Mouse (Mus musculus): ENCODE measurements around the gene Tfr2. TPM values are rescaled to one million over a fixed set of nuclear protein-coding genes. Genes with fewer than 3 reads are reported as not detected.
A peak's percentile ranks its signal among the peaks of the same experiment; 100 is the strongest.

Tfr2 gene
- total RNA-seq, 2 experiments from 2014 or later, result 16.7 to 20.2 TPM

DNA sequence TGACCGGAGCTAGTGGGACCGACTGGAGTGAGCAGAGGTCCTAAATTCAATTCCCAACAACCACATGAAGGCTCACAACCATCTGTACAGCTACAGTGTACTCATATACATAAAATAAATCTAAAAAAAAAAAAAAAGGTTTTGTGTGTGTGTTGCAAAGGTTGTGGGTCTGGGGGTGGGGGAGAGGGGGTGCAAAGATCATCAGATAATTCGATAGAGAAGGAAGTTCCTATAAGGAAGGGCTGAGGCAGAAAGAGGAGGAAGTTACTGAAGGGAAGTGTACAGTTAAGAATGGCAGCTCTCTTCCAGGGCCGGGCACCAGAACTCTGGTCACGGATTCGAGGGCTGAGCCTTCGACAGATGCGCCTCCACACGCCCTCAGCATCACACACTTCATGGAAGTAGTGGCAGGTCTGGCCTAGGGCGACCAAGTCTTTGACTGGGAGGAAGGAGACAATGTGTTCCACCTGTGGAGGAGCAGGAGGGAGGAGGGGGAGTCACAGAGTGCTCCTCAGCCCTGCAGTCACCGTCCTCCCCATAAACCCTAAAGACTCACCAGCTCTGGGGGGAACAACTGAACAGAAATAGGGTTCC is 54.4 kb downstream of the Tfr2 start:
- Histone ChIP-seq H3K4me3 (no peak overlapping the region), H3K27ac (no peak overlapping the region)
- no peak for DNase-seq (ENCODE audit: low spot score in 2 of 2)
- no peak for TF ChIP-seq CTCF (conservative IDR thresholded peaks at IDR 0.05)

DNA sequence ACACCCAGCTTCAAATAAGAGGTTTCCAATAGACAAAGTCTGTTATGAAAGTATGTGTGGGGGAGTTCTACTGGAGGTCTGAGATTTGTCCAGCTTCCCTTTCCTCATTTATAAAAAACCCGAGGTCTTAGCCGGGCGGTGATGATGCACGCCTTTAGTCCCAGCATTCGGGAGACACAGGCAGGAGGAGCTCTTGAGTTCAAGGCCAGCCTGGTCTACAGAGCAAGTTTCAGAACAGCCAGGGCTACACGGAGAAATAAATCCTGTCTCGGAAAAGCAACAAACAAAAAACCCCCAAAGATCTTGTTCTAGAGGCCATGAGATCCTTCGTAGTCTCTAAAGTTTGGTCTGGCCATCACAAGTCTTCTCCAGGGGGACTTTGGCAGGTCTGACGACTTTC is 58.4 kb downstream of the Tfr2 start:
- H3K4me3 ChIP-seq, result peak overlapping the region; percentile 77
- TF ChIP-seq CTCF (conservative IDR thresholded peaks at IDR 0.05), result no peak; the same call in 1 of the 2 replicates

DNA sequence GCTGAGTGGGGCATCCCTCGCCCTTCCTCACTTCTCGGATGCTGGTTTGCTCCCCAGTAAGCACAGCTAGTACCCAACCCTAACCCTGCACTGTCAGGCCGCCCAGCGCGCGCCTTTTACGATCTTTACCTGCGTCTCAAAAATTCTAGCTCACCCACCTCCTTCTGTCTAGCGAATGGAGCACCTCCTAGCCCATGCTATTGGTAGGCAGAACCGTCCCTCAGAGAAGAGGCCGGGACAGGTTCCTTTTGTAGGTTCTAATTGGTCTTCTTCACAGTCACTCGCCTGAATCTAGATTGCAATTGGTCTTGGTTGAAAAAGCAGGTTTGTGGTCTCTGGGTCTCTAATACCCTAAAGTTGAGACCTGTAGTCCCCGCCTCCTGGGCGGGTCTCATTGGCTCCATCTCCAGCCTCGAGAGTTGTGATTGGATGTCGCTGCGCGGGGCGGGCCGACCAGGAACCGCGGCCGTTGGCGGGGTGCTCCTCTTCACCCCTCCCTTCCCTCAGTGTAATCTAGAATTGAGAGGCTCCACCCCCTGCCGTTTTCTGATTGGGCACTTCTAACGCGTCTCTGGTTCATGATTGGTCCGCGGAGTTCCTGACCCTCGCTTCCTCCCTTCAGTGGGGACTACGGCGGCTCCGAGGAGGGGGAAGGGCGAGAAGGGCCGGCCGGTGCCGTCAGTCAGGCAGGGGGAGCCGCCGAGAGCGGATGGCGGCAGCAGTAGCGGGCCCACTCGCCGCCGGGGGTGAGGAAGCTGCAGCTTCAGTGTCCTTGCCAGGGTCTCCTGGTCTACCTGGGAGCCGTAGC is 59.1 kb downstream of the Tfr2 start, which contains the start of the genes Fbxo24, Lrch4 and Gm20605:
TSS of gene Fbxo24 (minus strand) at position 505 of the 808 bp plus-strand sequence.
TSS of gene Lrch4 (plus strand) at position 624 of the 808 bp plus-strand sequence.
TSS of gene Gm20605 (plus strand) at position 678 of the 808 bp plus-strand sequence.
- Histone ChIP-seq H3K27ac (peak within 1 kb of the TSS; percentile 98), H3K4me3 (peak within 1 kb of the TSS; percentile 94)
- 0 out of 2 replicates have a peak, but pooled peaks have one; percentile 11 for TF ChIP-seq CTCF (conservative IDR thresholded peaks at IDR 0.05)
- DNase-seq (ENCODE audit: low spot score in 2 of 2), result peak; percentile 97 to 100

More for the DNA sequence above, 58.4 kb downstream of the Tfr2 start:
- peak overlapping the region; percentile 98 for H3K27ac ChIP-seq
- DNase-seq (ENCODE audit: low spot score in 2 of 2), result no peak

DNA sequence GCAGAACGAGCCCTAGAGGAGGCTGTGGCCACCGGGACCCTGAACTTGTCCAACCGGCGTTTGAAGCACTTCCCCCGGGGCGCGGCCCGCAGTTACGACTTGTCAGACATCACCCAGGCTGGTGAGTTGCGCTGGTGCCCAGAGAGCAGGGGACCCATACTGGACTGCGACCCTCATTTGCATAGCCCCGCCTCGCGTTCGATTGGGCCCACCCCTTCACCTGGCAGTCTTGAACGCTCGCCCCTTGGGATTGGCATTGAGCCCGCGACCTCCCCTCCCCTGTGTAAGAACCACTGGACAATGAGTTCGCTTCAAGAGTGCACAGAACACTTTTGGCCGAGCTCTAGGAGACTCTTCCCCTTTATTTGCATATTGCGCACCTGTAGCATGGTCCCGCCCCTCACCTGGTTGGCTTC is 59.7 kb downstream of the Tfr2 start:
- peak overlapping the region; percentile 94 for H3K4me3 ChIP-seq
- DNase-seq (ENCODE audit: low spot score in 2 of 2), result peak in 1 of 2 experiments; percentile 37
- H3K27ac ChIP-seq, result peak overlapping the region; percentile 94
- no peak for TF ChIP-seq CTCF (conservative IDR thresholded peaks at IDR 0.05)

DNA sequence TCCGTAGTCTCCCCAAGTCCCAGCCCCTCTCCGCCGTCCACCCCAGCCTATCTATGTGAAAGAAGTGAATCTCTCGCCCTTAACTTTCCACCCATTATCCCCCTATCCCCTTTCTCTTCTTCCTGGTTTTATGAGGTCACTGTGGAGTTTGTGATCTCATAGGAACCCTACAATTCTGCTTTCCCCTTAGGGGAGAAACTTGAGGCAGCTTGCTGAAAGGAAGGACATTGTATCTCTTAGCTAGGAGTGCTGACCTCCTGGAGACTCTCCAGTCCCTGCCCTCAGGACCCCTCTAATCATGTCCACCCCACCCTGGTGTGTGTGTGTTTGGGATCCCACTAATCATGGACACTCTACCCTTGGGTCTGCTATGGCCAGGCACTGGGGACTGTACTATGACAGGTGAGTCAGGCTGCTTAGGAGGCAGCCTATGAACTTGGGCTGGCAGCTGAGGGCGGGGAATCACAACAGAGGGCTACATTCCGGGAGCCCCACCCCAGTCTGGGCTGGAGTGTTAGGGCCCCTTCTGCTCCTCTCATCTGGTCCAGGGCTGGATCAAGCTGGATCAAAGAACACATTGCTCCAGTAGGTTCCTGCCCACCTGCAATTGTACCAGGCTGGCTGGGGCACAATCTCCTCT is 60.4 kb downstream of the Tfr2 start:
- peak overlapping the region; percentile 94 for H3K4me3 ChIP-seq
- TF ChIP-seq CTCF (conservative IDR thresholded peaks at IDR 0.05), result no peak
- peak overlapping the region; percentile 94 for H3K27ac ChIP-seq

DNA sequence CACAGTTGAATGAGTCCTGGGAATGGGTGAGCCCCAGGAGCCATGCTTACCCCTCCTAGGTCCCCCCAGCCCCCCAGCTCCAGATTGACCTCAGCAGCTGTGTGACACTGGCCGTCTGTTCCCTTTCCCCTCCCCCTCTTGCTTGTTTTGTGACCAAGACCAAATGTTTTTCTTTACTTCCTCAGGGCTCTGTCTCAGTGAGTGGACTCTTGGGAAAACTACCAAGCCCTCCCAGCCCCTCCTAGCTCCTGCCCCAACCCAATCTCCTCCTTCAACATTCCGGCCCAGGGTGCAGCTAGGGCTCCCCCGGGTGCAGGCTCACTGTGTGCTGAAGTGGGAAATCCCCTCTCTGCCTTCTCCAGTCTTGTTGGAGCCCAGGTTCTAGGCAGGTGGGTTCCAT is 61.0 kb downstream of the Tfr2 start:
- no peak for DNase-seq (ENCODE audit: low spot score in 2 of 2)
- TF ChIP-seq CTCF (conservative IDR thresholded peaks at IDR 0.05), result no peak
- H3K4me3 ChIP-seq, result peak overlapping the region; percentile 94
- H3K27ac ChIP-seq, result peak overlapping the region; percentile 94

More for the DNA sequence above, 60.4 kb downstream of the Tfr2 start:
- DNase-seq (ENCODE audit: low spot score in 2 of 2), result no peak

DNA sequence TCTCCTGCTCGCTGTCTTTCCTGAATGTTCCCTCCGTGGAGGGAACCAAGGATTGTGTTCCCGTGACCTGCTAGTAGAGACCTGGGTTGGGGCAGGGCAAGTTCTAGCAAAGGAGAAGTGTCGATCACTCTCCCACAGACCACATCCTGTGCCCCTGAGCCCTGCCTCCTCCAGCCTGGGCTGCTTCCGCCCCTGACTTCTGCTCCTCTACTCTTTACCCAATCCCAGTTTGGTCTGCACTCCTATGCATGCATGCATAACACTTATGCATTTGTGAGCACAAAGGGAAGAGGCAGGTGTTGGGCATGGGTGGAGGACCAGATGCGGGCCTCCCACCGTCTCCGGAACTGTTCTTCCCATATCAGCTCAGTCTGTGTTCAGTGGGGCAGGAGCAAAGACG is 61.5 kb downstream of the Tfr2 start:
- TF ChIP-seq CTCF (conservative IDR thresholded peaks at IDR 0.05), result no peak
- peak in 1 of 2 experiments; percentile 48 for DNase-seq (ENCODE audit: low spot score in 2 of 2)
- H3K4me3 ChIP-seq, result peak overlapping the region; percentile 94
- peak overlapping the region; percentile 94 for H3K27ac ChIP-seq

DNA sequence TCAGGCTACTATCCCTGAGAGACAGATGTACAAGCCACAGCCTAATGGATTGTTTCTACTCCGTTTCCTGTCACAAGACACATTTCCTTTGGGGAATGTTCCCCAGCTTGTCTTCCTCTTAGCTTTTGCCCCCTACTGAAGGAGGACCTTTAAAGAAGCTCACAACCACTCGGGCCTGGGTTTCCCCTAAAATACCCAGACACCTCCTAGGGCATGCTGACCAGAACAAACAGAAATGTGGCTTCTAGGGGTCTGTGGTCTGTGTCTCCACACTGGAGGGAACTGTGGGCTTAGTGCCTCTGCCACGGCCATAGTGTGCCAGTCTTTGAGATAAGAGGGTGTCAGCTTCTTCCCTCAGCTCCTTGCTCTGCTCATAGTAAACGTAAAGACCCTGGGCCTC is 62.0 kb downstream of the Tfr2 start:
- no peak for DNase-seq (ENCODE audit: low spot score in 2 of 2)
- TF ChIP-seq CTCF (conservative IDR thresholded peaks at IDR 0.05), result no peak
- Histone ChIP-seq H3K4me3 (peak overlapping the region; percentile 94; the same call in 1 of the 2 replicates), H3K27ac (peak overlapping the region; percentile 94)

DNA sequence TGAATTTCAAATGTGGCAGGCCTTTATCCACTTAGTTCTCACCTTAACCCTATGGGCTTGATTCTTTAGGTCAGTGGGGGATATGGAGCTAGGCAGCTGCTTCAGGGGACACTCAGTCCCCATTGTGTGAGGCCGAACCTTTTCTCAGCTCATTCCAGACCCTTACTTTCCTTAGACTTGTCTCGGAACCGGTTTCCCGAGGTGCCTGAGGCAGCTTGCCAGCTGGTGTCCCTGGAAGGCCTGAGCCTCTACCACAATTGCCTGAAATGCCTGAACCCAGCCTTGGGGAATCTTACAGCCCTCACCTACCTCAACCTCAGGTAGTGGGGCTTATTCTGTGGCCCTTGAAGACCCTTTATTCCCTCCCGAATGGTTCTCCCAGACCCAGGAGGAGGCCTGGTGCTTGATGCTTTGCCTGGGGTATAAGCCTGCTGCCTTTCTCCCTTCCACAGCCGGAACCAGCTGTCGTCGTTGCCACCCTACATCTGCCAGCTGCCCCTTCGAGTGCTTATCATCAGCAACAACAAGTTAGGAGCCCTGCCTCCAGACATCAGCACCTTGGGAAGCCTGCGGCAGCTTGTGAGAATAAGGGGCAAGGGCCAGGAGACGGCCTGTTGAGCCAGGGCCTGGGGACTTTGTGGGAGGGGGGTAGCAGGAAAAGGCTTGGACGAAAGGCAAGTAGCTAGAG is 63.9 kb downstream of the Tfr2 start:
- TF ChIP-seq CTCF (conservative IDR thresholded peaks at IDR 0.05), result no peak
- Histone ChIP-seq H3K27ac (no peak overlapping the region; the same call in 1 of the 2 replicates), H3K4me3 (no peak overlapping the region)
- DNase-seq (ENCODE audit: low spot score in 2 of 2), result no peak

Small RNAs within 50 kb of the gene (microRNA-seq; reads per million reads assigned to microRNA genes)
- gene Mir6418, result 0.92 to 0.96 reads per million in 2 experiments

Other genes starting within 250 kb of the Tfr2 start
- gene Slc12a9, start 236.2 kb upstream of the Tfr2 start, total RNA-seq (2021), result 10 to 100 TPM; 27.9 to 28.4 TPM
- 1 to 10 TPM; 5.6 to 5.7 TPM for gene Ephb4, start 219.7 kb upstream of the Tfr2 start, total RNA-seq (2021)
- gene Zan, start 92.8 kb upstream of the Tfr2 start, total RNA-seq (2021), result under 1 TPM; 0.36 to 0.49 TPM
- 10 to 100 TPM; 33.8 to 35.1 TPM for gene Pop7, start 67.3 kb upstream of the Tfr2 start, total RNA-seq (2021)
- 10 to 100 TPM; 61.9 to 63.5 TPM for gene Gigyf1, start 51.3 kb upstream of the Tfr2 start, total RNA-seq (2021)
- gene Epo, start 36.6 kb upstream of the Tfr2 start, total RNA-seq (2021), result not detected
- 100 to 1,000 TPM; 600 to 607 TPM for gene Gnb2, start 36.3 kb upstream of the Tfr2 start, total RNA-seq (2021)
- gene Actl6b, start 16.3 kb upstream of the Tfr2 start, total RNA-seq (2021), result 100 to 1,000 TPM; 138 to 142 TPM
- gene Mospd3, start 31.2 kb downstream of the Tfr2 start, total RNA-seq (2021), result 10 to 100 TPM; 26.2 to 29.3 TPM
- gene Pcolce, start 43.9 kb downstream of the Tfr2 start, total RNA-seq (2021), result 1 to 10 TPM; 6.1 to 8.4 TPM
- gene Fbxo24, start 59.2 kb downstream of the Tfr2 start, total RNA-seq (2021), result under 1 TPM in 1 of 2 experiments, not detected in 1; 0.56 TPM
- gene Lrch4, start 59.3 kb downstream of the Tfr2 start, total RNA-seq (2021), result 10 to 100 TPM; 25.4 to 28.1 TPM
- gene Gm20605, start 59.3 kb downstream of the Tfr2 start, total RNA-seq (2021), result 10 to 100 TPM; 15.5 to 19.7 TPM
- 10 to 100 TPM in 1 of 2 experiments, 1 to 10 TPM in 1; 8.4 to 16.4 TPM for gene Sap25, start 71.5 kb downstream of the Tfr2 start, total RNA-seq (2021)
- under 1 TPM in 1 of 2 experiments, not detected in 1; 0.15 TPM for gene Irs3, start 75.9 kb downstream of the Tfr2 start, total RNA-seq (2021)
- gene Agfg2, start 114.9 kb downstream of the Tfr2 start, total RNA-seq (2021), result 10 to 100 TPM; 64.1 to 67.3 TPM
- gene Nyap1, start 171.8 kb downstream of the Tfr2 start, total RNA-seq (2021), result 10 to 100 TPM; 70.4 to 72.5 TPM
- 100 to 1,000 TPM; 160 to 174 TPM for gene Tsc22d4, start 175.9 kb downstream of the Tfr2 start, total RNA-seq (2021)
- gene Ppp1r35, start 209.0 kb downstream of the Tfr2 start, total RNA-seq (2021), result 10 to 100 TPM; 19.8 to 25.4 TPM
- 10 to 100 TPM; 43.6 to 49.2 TPM for gene Mepce, start 217.8 kb downstream of the Tfr2 start, total RNA-seq (2021)
- gene Zcwpw1, start 218.0 kb downstream of the Tfr2 start, total RNA-seq (2021), result 1 to 10 TPM; 5.7 to 8.1 TPM

All from layer of hippocampus, adult 2 months (tissue).